Mouse (Mus musculus): ENCODE measurements around the gene Bbs7.

Bbs7 gene

GRCm38 (mm10) chr3:36563666-36564065, 49.6 kb downstream of the Bbs7 start:
- TF ChIP-seq GATA4 (IDR thresholded peaks at IDR 0.05; ENCODE audit: insufficient replicate concordance, low read length): no peak

GRCm38 (mm10) chr3:36559606-36560005, 53.7 kb downstream of the Bbs7 start:
- TF ChIP-seq GATA4 (IDR thresholded peaks at IDR 0.05; ENCODE audit: insufficient replicate concordance, low read length): no peak

- no peak for TF ChIP-seq GATA4 (IDR thresholded peaks at IDR 0.05; ENCODE audit: insufficient replicate concordance, low read length)
These were observed 55.7 kb downstream of the Bbs7 start for GRCm38 (mm10) chr3:36557601-36558000.

- peak; percentile 69; the same call in 1 of the 2 replicates for TF ChIP-seq GATA4 (IDR thresholded peaks at IDR 0.05; ENCODE audit: insufficient replicate concordance, low read length)
These were observed 60.8 kb downstream of the Bbs7 start, which contains the start of gene Exosc9 for GRCm38 (mm10) chr3:36552406-36553047. TSS of gene Exosc9 (plus strand) at chr3:36552606.

- no peak for TF ChIP-seq GATA4 (IDR thresholded peaks at IDR 0.05; ENCODE audit: insufficient replicate concordance, low read length)
These were observed 61.4 kb downstream of the Bbs7 start for GRCm38 (mm10) chr3:36551851-36552384.

GRCm38 (mm10) chr3:36551343-36551742, 61.9 kb downstream of the Bbs7 start:
- no peak for TF ChIP-seq GATA4 (IDR thresholded peaks at IDR 0.05; ENCODE audit: insufficient replicate concordance, low read length)

- no peak for TF ChIP-seq GATA4 (IDR thresholded peaks at IDR 0.05; ENCODE audit: insufficient replicate concordance, low read length)
These were observed 68.3 kb downstream of the Bbs7 start for GRCm38 (mm10) chr3:36544961-36545360.

- TF ChIP-seq GATA4 (IDR thresholded peaks at IDR 0.05; ENCODE audit: insufficient replicate concordance, low read length): no peak
These were observed 71.9 kb downstream of the Bbs7 start for GRCm38 (mm10) chr3:36541399-36541798.

- no peak for TF ChIP-seq GATA4 (IDR thresholded peaks at IDR 0.05; ENCODE audit: insufficient replicate concordance, low read length)
These were observed 72.5 kb downstream of the Bbs7 start for GRCm38 (mm10) chr3:36540756-36541155.

GRCm38 (mm10) chr3:36537701-36538470, 75.4 kb downstream of the Bbs7 start:
- TF ChIP-seq GATA4 (IDR thresholded peaks at IDR 0.05; ENCODE audit: insufficient replicate concordance, low read length): no peak

- no peak for TF ChIP-seq GATA4 (IDR thresholded peaks at IDR 0.05; ENCODE audit: insufficient replicate concordance, low read length)
These were observed 77.2 kb downstream of the Bbs7 start for GRCm38 (mm10) chr3:36536041-36536440.

GRCm38 (mm10) chr3:36533201-36533672, 80.0 kb downstream of the Bbs7 start:
- no peak for TF ChIP-seq GATA4 (IDR thresholded peaks at IDR 0.05; ENCODE audit: insufficient replicate concordance, low read length)

- TF ChIP-seq GATA4 (IDR thresholded peaks at IDR 0.05; ENCODE audit: insufficient replicate concordance, low read length): no peak
These were observed 80.5 kb downstream of the Bbs7 start for GRCm38 (mm10) chr3:36532738-36533137.

GRCm38 (mm10) chr3:36531979-36532542, 81.2 kb downstream of the Bbs7 start:
- TF ChIP-seq GATA4 (IDR thresholded peaks at IDR 0.05; ENCODE audit: insufficient replicate concordance, low read length): no peak

- TF ChIP-seq GATA4 (IDR thresholded peaks at IDR 0.05; ENCODE audit: insufficient replicate concordance, low read length): no peak
These were observed 82.0 kb downstream of the Bbs7 start for GRCm38 (mm10) chr3:36531242-36531641.

GRCm38 (mm10) chr3:36530781-36531180, 82.5 kb downstream of the Bbs7 start:
- no peak for TF ChIP-seq GATA4 (IDR thresholded peaks at IDR 0.05; ENCODE audit: insufficient replicate concordance, low read length)

All from liver, adult (tissue).